Mouse (Mus musculus) megakaryocyte-erythroid progenitor cell, adult 5-6 weeks (primary cell): ENCODE data around the gene Snd1. TPM values are rescaled to one million over a fixed set of nuclear protein-coding genes. Genes with fewer than 3 reads are reported as not detected.

Source experiments
- ATAC-seq: replicated peaks from 2 replicates; pipeline ENCODE4 v1.8.0; 2016; ENCODE audit warnings: mild to moderate bottlenecking, inconsistent platforms; ENCODE audit not compliant: severe bottlenecking, poor library complexity, low FRiP score, low TSS enrichment
- total RNA-seq, 2 experiments: library from RNA; stranded (forward) in 1 of 2; stranded (reverse) in 1 of 2; fragments of 200-1000, 215-1000 nt in 1 of 2; fragments of >200 nt in 1 of 2; fragmentation: Nextera tagmentation in 1 of 2; gene quantifications; 2 replicates each; pipeline ENCODE4 v1.2.3; 2014 to 2017

Snd1 gene
- total RNA-seq, 2 experiments from 2014 or later = 65.7 to 188 TPM

- no peak for ATAC-seq
Observed at GRCm38 (mm10) chr6:28674686-28675085, 199.7 kb downstream of the Snd1 start.

- no peak for ATAC-seq
Observed at GRCm38 (mm10) chr6:28678896-28679295, 204.0 kb downstream of the Snd1 start.

- no peak for ATAC-seq
Observed at GRCm38 (mm10) chr6:28680537-28680936, 205.6 kb downstream of the Snd1 start.

GRCm38 (mm10) chr6:28681521-28682457 is 206.8 kb downstream of the Snd1 start:
- no peak for ATAC-seq

GRCm38 (mm10) chr6:28685052-28685451 is 210.1 kb downstream of the Snd1 start:
- no peak for ATAC-seq

- no peak for ATAC-seq
Observed at GRCm38 (mm10) chr6:28685745-28686144, 210.8 kb downstream of the Snd1 start.

- no peak for ATAC-seq
Observed at GRCm38 (mm10) chr6:28687776-28688175, 212.8 kb downstream of the Snd1 start.

GRCm38 (mm10) chr6:28692659-28693058 is 217.7 kb downstream of the Snd1 start:
- no peak for ATAC-seq

- no peak for ATAC-seq
Observed at GRCm38 (mm10) chr6:28697214-28697613, 222.3 kb downstream of the Snd1 start.

- ATAC-seq = no peak
Observed at GRCm38 (mm10) chr6:28704612-28705011, 229.7 kb downstream of the Snd1 start.

- peak; percentile 76 for ATAC-seq
Observed at GRCm38 (mm10) chr6:28705384-28706107, 230.6 kb downstream of the Snd1 start.

- no peak for ATAC-seq
Observed at GRCm38 (mm10) chr6:28706108-28706975, 231.4 kb downstream of the Snd1 start.

- ATAC-seq = peak; percentile 77
Observed at GRCm38 (mm10) chr6:28706976-28707592, 232.1 kb downstream of the Snd1 start.

GRCm38 (mm10) chr6:28710035-28710434 is 235.1 kb downstream of the Snd1 start:
- ATAC-seq = no peak

- 0 out of 2 replicates have a peak, but pooled peaks have one; percentile 30 for ATAC-seq
Observed at GRCm38 (mm10) chr6:28717203-28717844, 242.4 kb downstream of the Snd1 start.

GRCm38 (mm10) chr6:28717845-28718237 is 242.9 kb downstream of the Snd1 start:
- ATAC-seq = no peak

- ATAC-seq = no peak
Observed at GRCm38 (mm10) chr6:28720391-28721171, 245.6 kb downstream of the Snd1 start.

- ATAC-seq = peak; percentile 69; the same call in 1 of the 2 replicates
Observed at GRCm38 (mm10) chr6:28723059-28723458, 248.1 kb downstream of the Snd1 start.
